Mouse (Mus musculus) cortical plate, adult 2 months (tissue): ENCODE measurements at regions not wholly inside any gene's neighbourhood (a gene's known extent, or its start where the extent isn't known, plus 50 kb on each side); places are given as distances from the start of the nearest gene placed in this dataset.

Experiments used
- CTCF ChIP-seq: fragments of 200-500 bp; IDR thresholded peaks from 2 replicates; pipeline ENCODE4 v1.5.1; 2011; ENCODE audit warnings: mild to moderate bottlenecking, control low read depth, low read length; ENCODE audit not compliant: insufficient read depth; ENCODE audit errors: extremely low read depth
- POLR2A ChIP-seq: fragments of 200-500 bp; IDR thresholded peaks from 2 replicates; pipeline ENCODE4 v1.6.1; 2011; ENCODE audit warnings: mild to moderate bottlenecking, low read length, control low read depth; ENCODE audit not compliant: insufficient read depth; ENCODE audit errors: extremely low read depth

GRCm38 (mm10) chr19:14816354-14816753 is 218.5 kb upstream of the Tle4 start:
- TF ChIP-seq POLR2A (no peak), CTCF (no peak)
